ENCODE assay signal across 15 mouse cellular contexts in genomic region chr5:73887306-73887958, GRCm38 (mm10).
"Had no signal": no experiment of that assay in that cellular context is flagged by ENCODE, and none has a peak within 500 bp of the region (broad histone marks: within the 10 kb centered on the region; RNA-seq: fewer than 3 reads in every experiment).

No protein-coding gene starts in this region.

- H3K9me3 ChIP-seq: kidney, embryonic 15.5 days; limb, embryonic 10.5 days; liver, embryonic 15.5 days; midbrain, embryonic 13.5 days had no signal

- H3K4me1 ChIP-seq: liver, embryonic 15.5 days had no signal

- H3K27ac ChIP-seq: kidney, embryonic 15.5 days; left cerebral cortex, adult 2 months; limb, embryonic 10.5 days; liver, embryonic 15.5 days; midbrain, embryonic 13.5 days; stomach, postnatal 0 days had no signal

- DNase-seq: kidney, adult 18-20 months; kidney, postnatal 25 days; lung, adult 2 months; lung, postnatal 36 days; right cerebral cortex, adult 18-20 months; right cerebral cortex, postnatal 25 days; thymus, postnatal 4 days had no signal

- H3K4me3 ChIP-seq: kidney, embryonic 15.5 days; left cerebral cortex, adult 2 months; limb, embryonic 10.5 days; liver, embryonic 15.5 days; midbrain, embryonic 13.5 days had no signal

- H3K27me3 ChIP-seq: kidney, embryonic 15.5 days; liver, embryonic 15.5 days; midbrain, embryonic 13.5 days had no signal

- H3K36me3 ChIP-seq: kidney, embryonic 15.5 days; limb, embryonic 10.5 days; liver, embryonic 15.5 days; midbrain, embryonic 13.5 days had no signal

- H3K4me2 ChIP-seq: kidney, embryonic 15.5 days; liver, embryonic 11.5 days; liver, embryonic 15.5 days; midbrain, embryonic 13.5 days had no signal

- ATAC-seq: lung, postnatal 0 days; midbrain, embryonic 13.5 days had no signal

- H3K9ac ChIP-seq: kidney, embryonic 15.5 days; liver, embryonic 15.5 days; midbrain, embryonic 13.5 days had no signal
